Mouse (Mus musculus) liver, embryonic 11.5 days (tissue): ENCODE data around the gene Mecom. TPM values are rescaled to one million over a fixed set of nuclear protein-coding genes. Genes with fewer than 3 reads are reported as not detected.

Experiments used
- ATAC-seq: fragments of 200-750 bp; cut with Nextera tagmentation; replicated peaks from 2 replicates; pipeline ENCODE4 v1.8.0; 2017; ENCODE audit warnings: moderate number of reproducible peaks, mild to moderate bottlenecking, moderate TSS enrichment, moderate library complexity; ENCODE audit not compliant: low FRiP score
- DNase-seq: peaks from one replicate; pipeline ENCODE4 v3.0.0-alpha.2; 2017; ENCODE audit warnings: low spot score
- H3K27ac ChIP-seq: fragments of 300-500 bp; sonication (generic); 2 replicates; pipeline ENCODE4 v1.5.1; 2014; ENCODE audit warnings: mild to moderate bottlenecking, low read depth, low read length, control low read depth
- H3K27me3 ChIP-seq: fragments of 300-500 bp; sonication (generic); replicated peaks from 2 replicates; pipeline ENCODE4 v1.6.1; 2014; ENCODE audit warnings: low read length, mixed read lengths; ENCODE audit not compliant: control insufficient read depth, insufficient read depth
- H3K36me3 ChIP-seq: fragments of 300-500 bp; sonication (generic); 2 replicates; pipeline ENCODE4 v1.6.1; 2014; ENCODE audit warnings: mild to moderate bottlenecking, low read length, moderate library complexity, mixed read lengths; ENCODE audit not compliant: control insufficient read depth, insufficient read depth
- H3K4me1 ChIP-seq: fragments of 300-500 bp; sonication (generic); replicated peaks from 2 replicates; pipeline ENCODE4 v1.6.1; 2014; ENCODE audit warnings: low read length, mixed read lengths; ENCODE audit not compliant: control insufficient read depth, insufficient read depth
- H3K4me2 ChIP-seq: fragments of 300-500 bp; sonication (generic); 2 replicates; pipeline ENCODE4 v1.6.1; 2014; ENCODE audit warnings: mild to moderate bottlenecking, control low read depth, moderate library complexity
- H3K4me3 ChIP-seq: fragments of 300-500 bp; sonication (generic); 2 replicates; pipeline ENCODE4 v1.5.1; 2014; ENCODE audit warnings: low read depth, low read length, control low read depth
- H3K9ac ChIP-seq: fragments of 300-500 bp; sonication (generic); 2 replicates; pipeline ENCODE4 v1.6.1; 2014; ENCODE audit warnings: low read depth, low read length, control low read depth
- H3K9me3 ChIP-seq: fragments of 300-500 bp; sonication (generic); 2 replicates; pipeline ENCODE4 v1.6.1; 2016; ENCODE audit warnings: low read length, inconsistent platforms, mixed read lengths; ENCODE audit not compliant: control insufficient read depth
- WGBS: fragments of 180-500 bp; shearing (Covaris S2); extraction: QIAGEN DNeasy Blood & Tissue Kit; methylation state at CpG from one replicate; pipeline ENCODE4 v1.1.7; 2014; 5-methylcytosine and 5-hydroxymethylcytosine counted together
- polyA plus RNA-seq: library from polyadenylated mRNA; unstranded; fragments of >200 nt; fragmentation: Nextera tagmentation; extraction: Ambion mirVana; gene quantifications from 2 replicates; pipeline ENCODE4 v1.2.1, GENCODE M21; 2014

Mecom gene
- polyA plus RNA-seq, 1 experiment from 2014 or later: 6.9 TPM

DNA sequence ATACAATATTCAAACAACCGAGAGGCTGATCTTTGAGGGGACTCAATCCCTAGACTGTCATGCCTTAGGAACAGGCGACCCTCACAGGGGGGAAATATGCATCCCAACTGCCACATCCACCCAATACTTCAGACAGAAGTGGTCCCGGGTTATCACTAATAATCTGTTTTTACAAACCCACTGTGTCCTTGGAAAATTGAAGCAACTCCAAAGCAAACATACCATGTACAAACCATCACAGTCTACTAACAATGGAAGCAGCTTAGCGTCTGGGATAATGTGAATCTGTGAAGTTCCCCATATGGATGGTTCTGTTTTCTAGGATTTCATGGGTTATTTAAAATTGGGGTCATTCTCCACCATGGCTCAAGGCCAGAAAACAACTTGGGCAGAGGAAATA, 155.1 kb downstream of the Mecom start:
- no peaks in the 10 kb centered on the region for H3K4me1 ChIP-seq
- H3K9me3 ChIP-seq: no peaks in the 10 kb centered on the region
- no peaks in the 10 kb centered on the region for H3K36me3 ChIP-seq
- DNase-seq (no peak), ATAC-seq (no peak)
- H3K9ac ChIP-seq: no peak overlapping the region
- H3K27me3 ChIP-seq: no peaks in the 10 kb centered on the region
- H3K27ac ChIP-seq: no peak overlapping the region
- no peak overlapping the region for H3K4me2 ChIP-seq
- WGBS: 68% methylated on average over 4 of the region's 4 CpGs
- no peak overlapping the region for H3K4me3 ChIP-seq

DNA sequence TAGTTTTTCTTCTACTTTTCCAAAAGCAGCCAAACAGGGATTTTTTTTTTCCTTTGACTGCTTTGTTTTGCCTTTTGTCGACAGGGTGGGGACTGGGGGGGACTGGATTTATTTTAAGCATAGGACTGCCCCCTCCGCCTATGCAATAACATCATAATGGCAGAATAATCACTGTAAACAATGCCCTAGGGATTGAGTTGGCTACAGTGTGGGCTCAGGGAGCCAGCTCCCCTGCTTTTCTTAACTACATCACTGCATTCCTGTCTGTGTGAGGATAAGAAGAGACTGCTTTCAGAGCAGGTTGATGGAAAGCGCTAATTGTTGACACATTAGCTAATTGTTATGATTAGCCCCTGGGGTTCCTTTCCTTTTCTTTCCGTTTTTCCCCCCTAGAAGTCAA, 155.6 kb downstream of the Mecom start:
- 50% methylated on average over 4 of the region's 4 CpGs for WGBS
- Histone ChIP-seq H3K9ac (no peak overlapping the region), H3K36me3 (no peaks in the 10 kb centered on the region), H3K4me2 (no peak overlapping the region), H3K27me3 (no peaks in the 10 kb centered on the region), H3K4me3 (no peak overlapping the region), H3K27ac (no peak overlapping the region), H3K4me1 (no peaks in the 10 kb centered on the region), H3K9me3 (no peaks in the 10 kb centered on the region)
- no peak for DNase-seq
- ATAC-seq: no peak

DNA sequence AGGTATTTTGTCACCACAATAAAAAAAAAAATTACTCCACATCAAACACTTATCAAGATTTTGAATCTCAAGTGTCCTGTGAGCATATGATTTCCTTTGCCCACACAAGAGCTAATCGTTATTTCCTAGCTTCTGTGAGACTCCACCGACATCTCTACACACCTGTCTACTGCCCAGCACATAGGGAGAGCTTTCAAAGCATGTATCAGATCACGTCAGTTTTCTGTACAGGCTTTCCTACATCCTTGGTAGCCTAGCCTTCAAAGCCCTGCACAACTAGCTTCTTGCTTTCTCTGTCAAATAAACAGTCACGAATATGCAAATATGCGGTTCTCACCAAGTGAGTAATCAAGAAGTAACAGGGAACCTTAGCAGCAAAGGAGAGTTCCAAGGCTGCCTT, 157.5 kb downstream of the Mecom start:
- Histone ChIP-seq H3K27ac (no peak overlapping the region), H3K36me3 (no peaks in the 10 kb centered on the region), H3K4me1 (no peaks in the 10 kb centered on the region), H3K4me2 (no peak overlapping the region), H3K27me3 (no peaks in the 10 kb centered on the region), H3K4me3 (no peak overlapping the region), H3K9ac (no peak overlapping the region), H3K9me3 (no peaks in the 10 kb centered on the region)
- ATAC-seq (no peak), DNase-seq (no peak)
- WGBS: 76% methylated on average over 5 of the region's 5 CpGs

DNA sequence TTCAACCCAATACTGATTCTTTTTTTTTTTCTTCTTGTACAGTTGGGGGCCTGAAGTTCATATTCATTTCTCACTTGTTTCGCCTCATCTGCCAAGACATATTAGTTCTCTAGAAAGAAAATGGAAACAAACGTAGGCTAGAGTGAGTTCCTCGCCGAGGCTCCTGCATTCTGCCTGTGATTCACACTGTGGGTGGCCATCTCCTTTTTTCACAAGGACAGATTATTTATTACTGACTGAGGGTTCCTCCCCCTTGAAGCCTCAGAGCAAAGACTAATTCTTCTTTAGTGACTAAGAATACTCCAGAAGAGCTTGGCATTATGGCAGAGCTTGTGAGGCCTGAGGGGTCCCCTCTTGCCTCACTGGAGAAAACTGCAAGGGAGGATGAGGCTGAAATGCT, 167.5 kb downstream of the Mecom start:
- Histone ChIP-seq H3K4me3 (no peak overlapping the region), H3K36me3 (no peaks in the 10 kb centered on the region), H3K4me2 (no peak overlapping the region), H3K9me3 (no peaks in the 10 kb centered on the region), H3K27me3 (no peaks in the 10 kb centered on the region), H3K4me1 (no peaks in the 10 kb centered on the region), H3K9ac (no peak overlapping the region), H3K27ac (no peak overlapping the region)
- 59% methylated on average over 4 of the region's 4 CpGs for WGBS
- no peak for DNase-seq
- no peak for ATAC-seq

DNA sequence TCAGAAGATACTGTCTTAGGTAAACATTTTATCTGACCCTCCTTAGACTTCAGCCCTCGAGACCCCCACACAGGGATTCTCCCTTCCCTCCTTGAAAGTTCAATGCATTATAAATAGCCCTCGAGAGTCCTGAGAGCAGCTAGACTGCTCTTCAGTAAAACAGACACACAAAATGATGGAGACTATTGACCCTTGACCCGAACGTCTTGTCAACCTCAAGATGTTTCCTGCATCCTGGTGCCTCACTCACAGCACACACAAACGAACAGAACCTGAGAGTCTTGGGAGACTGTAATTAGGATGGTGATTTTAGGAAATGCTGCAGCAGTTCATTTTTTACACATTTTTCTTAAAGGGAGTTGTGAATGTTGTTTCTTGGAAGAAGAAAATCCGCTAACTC, 168.5 kb downstream of the Mecom start:
- DNase-seq (no peak), ATAC-seq (no peak)
- no peak overlapping the region for H3K4me3 ChIP-seq
- H3K9me3 ChIP-seq: no peaks in the 10 kb centered on the region
- H3K36me3 ChIP-seq: no peaks in the 10 kb centered on the region
- H3K4me2 ChIP-seq: no peak overlapping the region
- no peaks in the 10 kb centered on the region for H3K27me3 ChIP-seq
- no peaks in the 10 kb centered on the region for H3K4me1 ChIP-seq
- no peak overlapping the region for H3K9ac ChIP-seq
- 54% methylated on average over 6 of the region's 6 CpGs for WGBS
- no peak overlapping the region for H3K27ac ChIP-seq

DNA sequence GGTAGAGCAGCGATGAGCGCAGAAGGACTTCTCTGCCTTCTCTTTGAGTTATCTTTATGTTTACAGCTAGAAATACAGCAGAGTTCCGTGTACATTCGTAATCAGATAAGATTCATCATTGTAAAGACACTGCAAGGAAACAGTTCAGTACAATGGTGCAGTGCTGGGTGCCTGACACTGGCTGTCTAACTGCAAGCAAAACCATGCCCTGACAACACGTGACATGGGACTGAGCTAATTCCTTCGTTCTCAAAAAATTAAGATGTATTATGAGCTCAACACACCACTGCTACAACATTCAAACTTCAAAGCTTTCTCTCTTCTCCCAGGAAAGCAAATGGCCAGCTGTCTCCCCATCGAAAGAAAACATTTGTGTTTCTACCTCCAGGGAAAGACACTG, 176.3 kb downstream of the Mecom start:
- no peaks in the 10 kb centered on the region for H3K4me1 ChIP-seq
- no peaks in the 10 kb centered on the region for H3K9me3 ChIP-seq
- no peak overlapping the region for H3K4me3 ChIP-seq
- ATAC-seq: no peak
- 61% methylated on average over 7 of the region's 7 CpGs for WGBS
- no peak overlapping the region for H3K4me2 ChIP-seq
- H3K9ac ChIP-seq: no peak overlapping the region
- DNase-seq: no peak
- no peak overlapping the region for H3K27ac ChIP-seq
- H3K27me3 ChIP-seq: no peaks in the 10 kb centered on the region
- no peaks in the 10 kb centered on the region for H3K36me3 ChIP-seq

DNA sequence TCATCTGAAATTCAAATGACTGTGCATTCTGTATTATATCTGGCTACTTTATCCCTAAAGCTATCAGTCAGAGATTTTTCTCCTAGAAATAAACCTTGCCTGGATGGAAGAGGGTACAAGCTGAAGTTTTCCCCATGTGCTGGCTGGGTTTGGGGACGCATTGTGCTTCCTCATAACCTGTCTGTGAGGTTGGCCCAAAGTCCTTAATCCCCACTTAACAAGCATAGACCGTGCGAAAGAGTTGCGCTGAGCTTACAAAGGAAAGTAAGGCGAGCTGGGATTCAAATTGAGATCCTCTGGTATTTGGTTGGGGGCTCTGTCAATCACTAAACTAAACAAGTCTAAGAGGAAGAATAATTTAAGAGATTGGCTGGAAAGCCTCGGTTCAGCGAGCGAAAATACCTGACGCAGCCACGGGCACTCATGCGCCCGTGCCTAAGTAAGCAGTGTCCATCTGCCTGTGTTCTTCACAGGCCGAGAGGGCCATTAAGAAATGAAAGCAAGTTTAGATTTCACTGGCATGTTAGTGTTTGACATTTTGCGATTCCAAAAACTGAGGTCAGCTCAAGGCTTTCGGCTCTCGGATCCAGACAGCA, 176.8 kb downstream of the Mecom start:
- no peaks in the 10 kb centered on the region for H3K9me3 ChIP-seq
- ATAC-seq (no peak), DNase-seq (no peak)
- no peak overlapping the region for H3K4me2 ChIP-seq
- H3K4me1 ChIP-seq: no peaks in the 10 kb centered on the region
- no peak overlapping the region for H3K9ac ChIP-seq
- H3K27ac ChIP-seq: no peak overlapping the region
- no peak overlapping the region for H3K4me3 ChIP-seq
- no peaks in the 10 kb centered on the region for H3K36me3 ChIP-seq
- no peaks in the 10 kb centered on the region for H3K27me3 ChIP-seq
- 74% methylated on average over 16 of the region's 16 CpGs for WGBS

DNA sequence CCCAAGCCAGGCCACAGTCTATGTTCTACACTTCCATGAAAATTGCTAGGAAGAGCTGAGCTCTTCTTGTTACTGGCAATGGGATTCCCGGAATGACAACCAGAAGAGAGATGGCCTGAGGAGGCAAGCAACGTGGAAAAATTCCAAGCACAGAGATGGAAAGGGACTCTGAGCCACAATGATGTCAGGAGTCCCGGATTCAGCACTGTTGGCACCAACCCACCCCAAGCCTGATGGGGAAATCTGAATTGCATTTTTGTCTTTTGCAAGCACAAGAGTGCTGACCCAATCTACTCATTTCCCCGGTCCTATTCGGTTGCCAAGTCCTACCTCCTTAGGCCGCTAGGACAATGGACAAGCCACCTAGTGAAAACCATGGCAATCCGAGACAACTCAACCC, 181.2 kb downstream of the Mecom start:
- no peaks in the 10 kb centered on the region for H3K36me3 ChIP-seq
- DNase-seq (no peak), ATAC-seq (no peak)
- 83% methylated on average over 7 of the region's 7 CpGs for WGBS
- no peak overlapping the region for H3K9ac ChIP-seq
- no peaks in the 10 kb centered on the region for H3K9me3 ChIP-seq
- H3K4me3 ChIP-seq: no peak overlapping the region
- H3K27me3 ChIP-seq: no peaks in the 10 kb centered on the region
- no peak overlapping the region for H3K4me2 ChIP-seq
- H3K4me1 ChIP-seq: no peaks in the 10 kb centered on the region
- H3K27ac ChIP-seq: no peak overlapping the region

DNA sequence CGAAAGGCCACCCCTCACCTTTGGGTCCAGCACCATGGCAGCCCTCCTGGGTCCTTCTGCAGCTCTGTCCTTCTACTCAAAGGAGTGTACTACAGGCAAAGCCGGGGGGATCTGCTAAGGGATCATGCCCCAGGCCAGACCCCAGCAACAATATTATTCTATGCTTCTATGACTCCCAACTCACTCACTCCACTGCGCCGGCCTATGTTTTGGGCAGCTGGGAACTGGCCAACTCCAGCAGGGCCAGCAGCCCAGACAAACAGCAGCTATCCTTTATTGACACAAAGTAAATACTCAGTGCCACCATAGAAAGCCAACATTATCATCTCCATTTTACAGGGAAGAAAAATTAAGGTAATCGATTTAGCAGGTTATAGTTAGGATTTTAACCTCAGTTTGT, 186.6 kb downstream of the Mecom start:
- Histone ChIP-seq H3K9me3 (no peaks in the 10 kb centered on the region), H3K4me2 (no peak overlapping the region), H3K27me3 (no peaks in the 10 kb centered on the region), H3K27ac (no peak overlapping the region), H3K9ac (no peak overlapping the region), H3K36me3 (no peaks in the 10 kb centered on the region), H3K4me1 (no peaks in the 10 kb centered on the region), H3K4me3 (no peak overlapping the region)
- DNase-seq (no peak), ATAC-seq (no peak)
- WGBS: 75% methylated on average over 5 of the region's 5 CpGs
